Mouse (Mus musculus): ENCODE results near the gene Raly. TPM values are rescaled to one million over a fixed set of nuclear protein-coding genes. Genes with fewer than 3 reads are reported as not detected.

Raly gene
- polyA plus RNA-seq, 1 experiment from 2014 or later: 37.1 TPM

- no peak overlapping the region for H3K4me3 ChIP-seq
- no peaks in the 10 kb centered on the region for H3K36me3 ChIP-seq
- H3K27ac ChIP-seq: no peak overlapping the region
- H3K4me1 ChIP-seq: no peaks in the 10 kb centered on the region
- no peaks in the 10 kb centered on the region for H3K9me3 ChIP-seq (replicated peaks)
- no peak for ATAC-seq
- H3K4me2 ChIP-seq: no peak overlapping the region
- 73% methylated on average over 6 of the region's 6 CpGs for WGBS (ENCODE audit: insufficient replicate concordance)
- peaks cover 9% of the 10 kb centered on the region; the same call in 1 of the 2 replicates for H3K27me3 ChIP-seq (replicated peaks)
- H3K9ac ChIP-seq: no peak overlapping the region
These were observed 118.9 kb downstream of the Raly start for GRCm38 (mm10) chr2:154909789-154910188.

GRCm38 (mm10) chr2:154915922-154916541 lies 125.1 kb downstream of the Raly start:
- H3K4me3 ChIP-seq: no peak overlapping the region
- H3K9ac ChIP-seq: no peak overlapping the region
- ATAC-seq: no peak
- no peak overlapping the region for H3K27ac ChIP-seq
- no peaks in the 10 kb centered on the region for H3K36me3 ChIP-seq
- H3K4me2 ChIP-seq: no peak overlapping the region
- no peaks in the 10 kb centered on the region for H3K4me1 ChIP-seq
- peaks cover 9% of the 10 kb centered on the region; the same call in 1 of the 2 replicates for H3K27me3 ChIP-seq (replicated peaks)
- 70% methylated on average over 12 of the region's 12 CpGs for WGBS (ENCODE audit: insufficient replicate concordance)
- no peaks in the 10 kb centered on the region for H3K9me3 ChIP-seq (replicated peaks)

GRCm38 (mm10) chr2:154916547-154916946 lies 125.7 kb downstream of the Raly start:
- no peak overlapping the region for H3K27ac ChIP-seq
- no peaks in the 10 kb centered on the region for H3K9me3 ChIP-seq (replicated peaks)
- no peak overlapping the region for H3K4me2 ChIP-seq
- no peak for ATAC-seq
- WGBS (ENCODE audit: insufficient replicate concordance): 6% methylated on average over 2 of the region's 2 CpGs
- no peaks in the 10 kb centered on the region for H3K4me1 ChIP-seq
- H3K9ac ChIP-seq: no peak overlapping the region
- H3K4me3 ChIP-seq: no peak overlapping the region
- H3K36me3 ChIP-seq: no peaks in the 10 kb centered on the region
- H3K27me3 ChIP-seq (replicated peaks): peaks cover 9% of the 10 kb centered on the region; the same call in 1 of the 2 replicates

Other genes with a start within 250 kb of the Raly start
- 1.5 and 1.6 TPM in 2 replicates for gene 1700003F12Rik, start 244.0 kb upstream of the Raly start, polyA plus RNA-seq (2016; fragmentation: Nextera tagmentation; extraction: Ambion mirVana)
- 0.29 TPM in 1 of 2 replicates, not detected in the other for gene Actl10, start 239.3 kb upstream of the Raly start, polyA plus RNA-seq (2016; fragmentation: Nextera tagmentation; extraction: Ambion mirVana)
- 1.0 and 1.3 TPM in 2 replicates for gene Necab3, start 232.2 kb upstream of the Raly start, polyA plus RNA-seq (2016; fragmentation: Nextera tagmentation; extraction: Ambion mirVana)
- 27.0 and 27.4 TPM in 2 replicates for gene E2f1, start 221.2 kb upstream of the Raly start, polyA plus RNA-seq (2016; fragmentation: Nextera tagmentation; extraction: Ambion mirVana)
- 24.5 and 26.1 TPM in 2 replicates for gene Pxmp4, start 187.4 kb upstream of the Raly start, polyA plus RNA-seq (2016; fragmentation: Nextera tagmentation; extraction: Ambion mirVana)
- gene Zfp341, start 177.8 kb upstream of the Raly start, polyA plus RNA-seq (2016; fragmentation: Nextera tagmentation; extraction: Ambion mirVana): 2.2 TPM in 2 replicates
- 0.45 TPM in 1 of 2 replicates, not detected in the other for gene 4930519P11Rik, start 177.7 kb upstream of the Raly start, polyA plus RNA-seq (2016; fragmentation: Nextera tagmentation; extraction: Ambion mirVana)
- gene Chmp4b, start 139.4 kb upstream of the Raly start, polyA plus RNA-seq (2016; fragmentation: Nextera tagmentation; extraction: Ambion mirVana): 17.6 and 18.2 TPM in 2 replicates
- gene Gm14214, start 21.1 kb upstream of the Raly start, polyA plus RNA-seq (2016; fragmentation: Nextera tagmentation; extraction: Ambion mirVana): not detected in 2 replicates
- 0.29 and 0.36 TPM in 2 replicates for gene a, start 306 bp downstream of the Raly start, polyA plus RNA-seq (2016; fragmentation: Nextera tagmentation; extraction: Ambion mirVana)
- 111 and 115 TPM in 2 replicates for gene Eif2s2, start 101.8 kb downstream of the Raly start, polyA plus RNA-seq (2016; fragmentation: Nextera tagmentation; extraction: Ambion mirVana)
- gene Gm14226, start 227.2 kb downstream of the Raly start, polyA plus RNA-seq (2016; fragmentation: Nextera tagmentation; extraction: Ambion mirVana): 0.53 and 0.62 TPM in 2 replicates